Mouse (Mus musculus): ENCODE measurements around the gene Zfp947.
"Not testable (repeated sequence)": the region's sequence is repeated elsewhere in the genome, so short reads cannot be mapped to it uniquely, and the experiment has no call there.

Zfp947 gene

DNA sequence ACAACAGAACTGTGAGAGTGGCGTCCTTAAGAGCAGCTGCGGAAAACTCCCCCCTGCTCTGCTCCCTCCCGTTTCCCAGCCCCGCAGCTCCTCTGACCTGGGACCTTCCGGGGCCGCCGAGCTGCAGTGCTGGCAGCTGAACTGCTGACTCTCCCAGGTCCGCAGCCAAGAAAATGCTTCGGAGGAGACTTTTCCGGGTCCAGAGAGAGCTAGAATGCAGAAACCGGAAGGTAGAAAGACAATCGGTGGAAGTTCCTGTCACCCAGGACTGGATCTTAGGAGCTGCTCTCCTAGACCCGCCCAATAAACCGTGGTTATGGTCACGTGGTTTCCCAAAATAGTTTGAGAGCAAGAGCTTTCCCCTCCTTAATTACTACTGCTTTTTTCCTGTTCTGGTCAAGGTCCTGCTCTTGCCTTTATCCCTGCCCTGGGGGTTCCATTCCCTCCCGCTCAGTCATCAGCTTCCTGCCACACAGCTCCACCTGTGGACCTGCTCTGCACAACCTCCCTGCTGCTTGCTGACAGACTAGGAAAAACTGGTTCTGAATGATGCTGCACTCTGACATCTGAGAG lies at the start of gene Zfp947:
Gene Zfp947, minus strand, starts transcription at position 469 of the 573 bp plus-strand sequence.
- DNase-seq (ENCODE audit: low read depth): peak; percentile 8

- not testable (repeated sequence) for DNase-seq (ENCODE audit: low read depth)
Measured at GRCm38 (mm10) chr17:22165304-22165703, 686 bp downstream of the Zfp947 start.

- DNase-seq (ENCODE audit: low read depth): not testable (repeated sequence)
Measured at GRCm38 (mm10) chr17:22153951-22154350, 12.0 kb downstream of the Zfp947 start.

GRCm38 (mm10) chr17:22118770-22119169 lies 47.2 kb downstream of the Zfp947 start:
- no peak for DNase-seq (ENCODE audit: low read depth)

Measured in fibroblast of lung, adult 2 months (primary cell).